Mouse (Mus musculus) forebrain, postnatal 0 days (tissue): ENCODE measurements around the gene Uaca. TPM values are rescaled to one million over a fixed set of nuclear protein-coding genes. Genes with fewer than 3 reads are reported as not detected.

Experiments used
- ATAC-seq: fragments of 200-750 bp; cut with Nextera tagmentation; 2 replicates; pipeline ENCODE4 v1.8.0; 2017; ENCODE audit warnings: mild to moderate bottlenecking, moderate library complexity
- DNase-seq: peaks from one replicate; pipeline ENCODE4 v3.0.0-alpha.2; 2015
- H3K27ac ChIP-seq: fragments of 300-500 bp; sonication (generic); 2 replicates; pipeline ENCODE4 v1.5.1; 2014; ENCODE audit warnings: low read depth, mild to moderate bottlenecking, antibody characterized with exemption, low read length, moderate library complexity, mixed read lengths
- H3K27me3 ChIP-seq: fragments of 300-500 bp; sonication (generic); 2 replicates; pipeline ENCODE4 v1.6.1; 2014; ENCODE audit warnings: mild to moderate bottlenecking, low read length, mixed read lengths; ENCODE audit not compliant: insufficient read depth
- H3K36me3 ChIP-seq: fragments of 300-500 bp; sonication (generic); 2 replicates; pipeline ENCODE4 v1.6.1; 2014; ENCODE audit warnings: mild to moderate bottlenecking, moderate library complexity; ENCODE audit not compliant: insufficient read depth
- H3K4me1 ChIP-seq: fragments of 300-500 bp; sonication (generic); 2 replicates; pipeline ENCODE4 v1.6.1; 2014; ENCODE audit warnings: antibody characterized with exemption; ENCODE audit not compliant: insufficient read depth
- H3K4me2 ChIP-seq: fragments of 300-500 bp; sonication (generic); 2 replicates; pipeline ENCODE4 v1.6.1; 2014; ENCODE audit warnings: low read depth, mild to moderate bottlenecking, moderate library complexity
- H3K4me3 ChIP-seq: fragments of 300-500 bp; sonication (generic); 2 replicates; pipeline ENCODE4 v1.5.1; 2014; ENCODE audit warnings: low read depth, low read length, mixed read lengths
- H3K9ac ChIP-seq: fragments of 300-500 bp; sonication (generic); 2 replicates; pipeline ENCODE4 v1.6.1; 2014; ENCODE audit warnings: mild to moderate bottlenecking
- H3K9me3 ChIP-seq: fragments of 300-500 bp; sonication (generic); 2 replicates; pipeline ENCODE4 v1.6.1; 2016; ENCODE audit warnings: low read length
- CTCF ChIP-seq: sonication (generic); IDR thresholded peaks from 2 replicates; pipeline ENCODE4 v1.5.1; 2016; ENCODE audit warnings: antibody characterized with exemption, control low read depth, low read depth
- WGBS: fragments of 180-500 bp; shearing (Covaris S2); extraction: QIAGEN DNeasy Blood & Tissue Kit; methylation state at CpG from one replicate; pipeline ENCODE4 v1.1.7; 2014; 5-methylcytosine and 5-hydroxymethylcytosine counted together
- polyA plus RNA-seq: library from polyadenylated mRNA; unstranded; fragments of >200 nt; fragmentation: Nextera tagmentation; extraction: Ambion mirVana; gene quantifications from 2 replicates; pipeline ENCODE4 v1.2.1, GENCODE M21; 2015
- total RNA-seq: library from RNA; depleted of rRNA; stranded (reverse); fragments of >200 nt; gene quantifications from 2 replicates; pipeline ENCODE4 v1.2.3, GENCODE M21; 2014

Gene Uaca
- total and polyA plus RNA-seq, 2 experiments from 2014 or later, result 8.9 to 10.2 TPM

DNA sequence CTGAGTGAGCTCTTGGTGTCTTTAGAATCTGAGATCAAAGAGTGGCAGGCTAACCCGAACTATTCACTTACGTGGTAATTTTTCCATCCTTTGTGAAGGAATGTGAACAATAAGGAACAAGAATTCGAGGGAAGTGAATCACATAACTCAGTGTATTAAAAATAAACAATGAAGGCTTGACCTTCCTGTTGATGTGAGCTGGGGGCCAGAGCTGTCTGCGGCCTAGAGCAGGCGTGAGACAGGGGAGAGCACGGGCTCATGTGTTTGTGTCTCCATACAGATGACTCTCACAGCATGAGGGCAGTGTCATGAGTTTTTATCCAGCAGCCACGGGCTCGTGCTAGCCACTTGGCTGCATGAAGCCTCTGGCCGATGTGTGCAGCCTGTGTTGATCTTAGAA is 54.4 kb downstream of the Uaca start:
- WGBS, result 27% methylated on average over 9 of the region's 9 CpGs
- TF ChIP-seq CTCF, result no peak
- no peak overlapping the region for H3K9ac ChIP-seq
- DNase-seq (no peak), ATAC-seq (no peak)
- H3K4me1 ChIP-seq, result no peaks in the 10 kb centered on the region
- H3K36me3 ChIP-seq, result no peaks in the 10 kb centered on the region
- H3K27me3 ChIP-seq, result no peaks in the 10 kb centered on the region
- no peak overlapping the region for H3K27ac ChIP-seq
- no peak overlapping the region for H3K4me2 ChIP-seq
- H3K4me3 ChIP-seq, result no peak overlapping the region
- no peaks in the 10 kb centered on the region for H3K9me3 ChIP-seq

DNA sequence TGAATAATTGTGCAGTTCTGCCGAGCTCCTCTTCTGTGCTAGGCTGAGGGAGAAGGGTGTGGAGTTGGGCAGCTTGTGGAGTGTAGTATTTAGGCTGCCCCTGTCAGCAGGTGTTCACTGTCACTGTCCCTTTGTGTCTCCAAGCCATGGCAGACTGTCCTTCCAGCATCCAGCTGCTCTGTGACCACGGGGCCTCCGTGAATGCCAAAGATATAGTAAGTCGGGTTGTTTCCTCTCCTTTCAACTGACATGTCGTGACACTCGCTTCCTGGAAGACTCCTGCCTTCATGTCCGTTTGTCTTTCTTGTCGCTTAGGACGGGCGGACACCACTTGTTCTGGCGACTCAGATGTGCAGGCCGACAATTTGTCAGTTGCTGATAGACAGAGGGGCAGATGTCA is 55.6 kb downstream of the Uaca start:
- H3K27ac ChIP-seq, result no peak overlapping the region
- no peaks in the 10 kb centered on the region for H3K27me3 ChIP-seq
- no peak overlapping the region for H3K9ac ChIP-seq
- DNase-seq (no peak), ATAC-seq (no peak)
- H3K4me3 ChIP-seq, result no peak overlapping the region
- H3K4me1 ChIP-seq, result no peaks in the 10 kb centered on the region
- H3K9me3 ChIP-seq, result no peaks in the 10 kb centered on the region
- no peak for TF ChIP-seq CTCF
- H3K4me2 ChIP-seq, result no peak overlapping the region
- WGBS, result 91% methylated on average over 12 of the region's 12 CpGs
- H3K36me3 ChIP-seq, result no peaks in the 10 kb centered on the region

DNA sequence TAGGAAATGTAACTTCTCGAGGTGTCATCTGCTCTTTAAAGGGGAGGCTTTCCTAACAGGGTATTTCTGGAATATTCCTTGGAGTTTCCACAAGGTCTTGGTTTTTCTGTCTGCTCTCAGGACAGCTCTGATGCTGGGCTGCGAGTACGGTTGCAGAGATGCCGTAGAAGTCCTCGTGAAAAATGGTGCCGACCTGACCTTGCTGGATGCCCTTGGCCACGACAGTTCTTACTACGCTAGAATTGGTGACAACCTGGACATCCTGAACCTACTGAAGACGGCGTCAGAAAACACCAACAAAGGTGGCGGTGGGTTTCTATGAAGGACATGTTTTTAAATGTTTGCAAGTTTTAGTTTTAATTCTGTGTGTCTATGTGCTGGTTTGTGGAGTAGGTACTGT is 59.9 kb downstream of the Uaca start:
- H3K9ac ChIP-seq, result no peak overlapping the region
- no peaks in the 10 kb centered on the region for H3K4me1 ChIP-seq
- no peak overlapping the region for H3K4me2 ChIP-seq
- ATAC-seq (no peak), DNase-seq (no peak)
- H3K9me3 ChIP-seq, result no peaks in the 10 kb centered on the region
- no peak overlapping the region for H3K4me3 ChIP-seq
- 95% methylated on average over 11 of the region's 11 CpGs for WGBS
- H3K36me3 ChIP-seq, result no peaks in the 10 kb centered on the region
- no peak overlapping the region for H3K27ac ChIP-seq
- no peak for TF ChIP-seq CTCF
- H3K27me3 ChIP-seq, result no peaks in the 10 kb centered on the region

DNA sequence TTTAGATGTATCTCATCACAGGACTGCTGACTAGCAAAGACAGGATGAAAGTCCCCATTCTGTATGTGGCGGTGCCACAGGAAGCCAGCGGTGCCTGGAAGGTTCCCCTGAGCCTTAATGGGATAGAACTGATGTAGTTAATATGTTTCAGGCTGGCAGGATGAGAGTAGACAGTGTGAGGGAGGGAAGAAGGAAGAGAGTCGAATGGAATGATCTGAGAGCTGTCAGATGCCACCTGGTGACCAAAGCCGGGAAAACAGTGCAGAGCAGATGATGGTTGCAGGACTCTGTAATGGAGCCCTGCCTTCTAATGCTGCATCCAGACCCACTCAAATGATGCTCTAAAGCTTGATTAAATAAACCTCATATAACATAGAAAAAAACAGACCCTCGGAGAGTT is 63.5 kb downstream of the Uaca start:
- peak; percentile 79 for DNase-seq
- Histone ChIP-seq H3K4me1 (peaks cover 6% of the 10 kb centered on the region; the same call in 1 of the 2 replicates), H3K9me3 (no peaks in the 10 kb centered on the region), H3K9ac (no peak overlapping the region), H3K4me3 (no peak overlapping the region), H3K4me2 (peak overlapping the region; percentile 45; the same call in 1 of the 2 replicates), H3K36me3 (no peaks in the 10 kb centered on the region), H3K27me3 (no peaks in the 10 kb centered on the region), H3K27ac (no peak overlapping the region)
- ATAC-seq, result peak; percentile 89
- WGBS, result 22% methylated on average over 5 of the region's 5 CpGs
- TF ChIP-seq CTCF, result peak; percentile 77

DNA sequence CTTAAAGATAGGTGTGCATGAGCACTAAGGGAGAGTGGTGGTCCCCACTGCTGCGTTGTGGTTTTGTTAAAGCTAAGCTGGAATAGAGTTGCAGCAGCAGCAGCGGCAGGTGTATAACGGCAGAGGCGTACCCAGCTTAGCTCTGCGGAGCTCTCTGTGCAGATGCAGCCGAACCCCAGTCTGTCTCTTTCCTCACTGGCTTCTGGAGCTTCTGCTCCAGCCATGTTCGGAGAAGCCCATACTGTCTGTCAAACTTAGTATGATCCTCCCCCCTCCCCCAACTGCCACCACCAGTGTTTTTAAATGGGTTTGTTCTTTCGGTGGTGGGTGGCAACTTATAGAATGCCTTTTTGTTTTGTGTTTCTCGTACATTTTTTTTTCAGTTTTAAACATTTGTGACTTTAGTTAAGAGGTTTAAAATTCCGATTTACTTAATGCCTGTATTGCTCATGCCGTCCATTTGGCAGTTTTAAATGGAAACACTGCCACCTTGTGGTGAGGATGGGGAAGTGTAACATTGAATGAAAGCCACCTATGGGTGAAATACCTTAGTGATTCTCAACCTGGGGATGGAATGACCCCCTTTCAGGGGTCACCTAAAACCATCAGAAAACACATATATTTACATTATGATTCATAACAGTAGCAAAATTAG is 64.1 kb downstream of the Uaca start:
- DNase-seq (peak; percentile 84), ATAC-seq (peak; percentile 42)
- H3K36me3 ChIP-seq, result no peaks in the 10 kb centered on the region
- peak overlapping the region; percentile 12; the same call in 1 of the 2 replicates for H3K4me3 ChIP-seq
- peaks cover 6% of the 10 kb centered on the region; the same call in 1 of the 2 replicates for H3K4me1 ChIP-seq
- H3K27me3 ChIP-seq, result no peaks in the 10 kb centered on the region
- WGBS, result 34% methylated on average over 11 of the region's 11 CpGs
- TF ChIP-seq CTCF, result peak; percentile 94
- no peak overlapping the region for H3K27ac ChIP-seq
- peak overlapping the region; percentile 45 for H3K4me2 ChIP-seq
- no peaks in the 10 kb centered on the region for H3K9me3 ChIP-seq
- H3K9ac ChIP-seq, result no peak overlapping the region

DNA sequence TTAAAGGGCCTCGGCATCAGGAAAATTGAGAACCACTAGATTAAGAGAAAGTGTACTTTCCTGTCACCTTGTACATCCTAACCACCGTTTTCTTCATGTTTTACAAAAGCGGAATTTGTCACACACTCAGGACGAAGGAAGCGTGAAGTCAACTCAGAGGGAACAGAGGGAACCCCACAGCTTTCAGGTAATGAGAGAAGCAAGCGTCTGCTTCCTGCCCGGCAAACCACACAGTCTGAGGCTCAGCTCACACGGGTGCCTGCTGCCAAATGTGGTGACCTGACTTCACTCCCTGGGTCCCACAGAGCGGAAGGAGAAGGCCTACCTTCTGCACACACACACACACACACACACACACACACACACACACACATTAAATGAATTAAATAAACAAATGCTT is 64.7 kb downstream of the Uaca start:
- Histone ChIP-seq H3K9me3 (no peaks in the 10 kb centered on the region), H3K27ac (no peak overlapping the region), H3K4me2 (no peak overlapping the region), H3K36me3 (no peaks in the 10 kb centered on the region), H3K4me1 (peaks cover 6% of the 10 kb centered on the region; the same call in 1 of the 2 replicates), H3K9ac (no peak overlapping the region), H3K27me3 (no peaks in the 10 kb centered on the region), H3K4me3 (no peak overlapping the region)
- DNase-seq (no peak), ATAC-seq (no peak)
- no peak for TF ChIP-seq CTCF
- 72% methylated on average over 9 of the region's 9 CpGs for WGBS

DNA sequence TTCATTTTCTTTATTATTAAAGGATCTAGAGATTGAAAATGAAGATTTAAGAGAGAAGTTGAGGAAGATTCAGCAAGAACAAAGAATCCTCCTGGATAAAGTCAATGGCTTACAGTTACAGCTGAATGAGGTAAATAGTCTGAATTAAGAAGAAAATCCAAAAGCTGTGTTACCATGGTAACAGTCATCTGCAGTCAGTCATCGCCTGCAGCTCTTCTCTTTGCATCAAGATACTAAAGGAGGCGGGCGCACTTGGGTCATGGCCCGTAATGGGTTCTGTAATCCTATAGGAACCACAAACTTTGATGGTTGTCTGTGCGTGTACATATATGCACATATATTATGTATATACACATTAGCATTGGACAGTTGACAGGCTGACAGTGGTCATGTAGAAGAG is 66.7 kb downstream of the Uaca start:
- 62% methylated on average over 5 of the region's 5 CpGs for WGBS
- Histone ChIP-seq H3K4me1 (peaks cover 6% of the 10 kb centered on the region; the same call in 1 of the 2 replicates), H3K9ac (no peak overlapping the region), H3K27me3 (no peaks in the 10 kb centered on the region), H3K27ac (peak overlapping the region; percentile 0; the same call in 1 of the 2 replicates), H3K9me3 (no peaks in the 10 kb centered on the region), H3K36me3 (no peaks in the 10 kb centered on the region), H3K4me3 (no peak overlapping the region), H3K4me2 (no peak overlapping the region)
- no peak for TF ChIP-seq CTCF
- ATAC-seq, result peak; percentile 73
- peak; percentile 47 for DNase-seq
